Mouse (Mus musculus): Measurements from ENCODE around the gene Il17rb.

Gene Il17rb

DNA sequence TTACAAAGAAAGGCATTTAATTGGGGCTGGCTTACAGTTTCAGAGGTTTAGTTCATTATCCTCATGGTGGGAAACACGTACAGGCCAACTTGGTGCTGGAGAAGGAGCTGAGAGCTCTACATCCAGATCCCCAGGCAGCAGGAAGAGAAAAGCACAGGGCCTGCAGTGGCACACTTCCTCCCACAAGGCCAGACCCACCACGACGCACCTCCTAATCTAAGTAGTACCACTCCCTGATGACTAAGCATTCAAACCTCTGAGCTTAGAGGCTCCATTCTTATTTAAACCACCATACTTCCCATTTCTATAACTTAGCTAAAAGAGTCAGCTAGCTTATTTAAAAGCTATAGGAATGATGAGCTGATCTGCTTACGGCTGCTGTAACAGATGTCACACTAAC, 57.9 kb downstream of the Il17rb start:
- no peak for DNase-seq

- no peak for DNase-seq
Observed at GRCm38 (mm10) chr14:29946761-29947309, 61.9 kb downstream of the Il17rb start.
